Mouse (Mus musculus) bone marrow, adult 2 months (tissue): Measurements from ENCODE around the gene Cnot1. TPM values are rescaled to one million over a fixed set of nuclear protein-coding genes. Genes with fewer than 3 reads are reported as not detected.
A peak's percentile ranks its signal among the peaks of the same experiment; 100 is the strongest.
"Not testable (repeated sequence)": the region's sequence is repeated elsewhere in the genome, so short reads cannot be mapped to it uniquely, and the experiment has no call there.

Source experiments
- H3K27ac ChIP-seq: fragments of 200-500 bp; 2 replicates; pipeline ENCODE4 v1.5.1; 2012; ENCODE audit warnings: low read depth, mild to moderate bottlenecking, control low read depth, inconsistent platforms, low read length; ENCODE audit not compliant: control insufficient read depth, poor library complexity, insufficient read depth
- H3K4me1 ChIP-seq: fragments of 200-500 bp; 2 replicates; pipeline ENCODE4 v1.6.1; 2011; ENCODE audit warnings: low read length; ENCODE audit not compliant: control insufficient read depth, insufficient read depth
- H3K4me3 ChIP-seq: fragments of 200-500 bp; replicated peaks from 2 replicates; pipeline ENCODE3; 2011; ENCODE audit warnings: mild to moderate bottlenecking, low read depth, low read length, control low read depth; ENCODE audit not compliant: control insufficient read depth
- CTCF ChIP-seq: fragments of 200-500 bp; IDR thresholded peaks from 2 replicates; pipeline ENCODE4 v1.5.1; 2011; ENCODE audit warnings: low read length, control low read depth; ENCODE audit not compliant: control insufficient read depth, insufficient read depth
- POLR2A ChIP-seq: fragments of 200-500 bp; IDR thresholded peaks from 2 replicates; pipeline ENCODE4 v1.6.1; 2011; ENCODE audit warnings: low read depth, mild to moderate bottlenecking, control low read depth, low read length, borderline replicate concordance; ENCODE audit not compliant: control insufficient read depth
- WGBS: fragments of 180-500 bp; shearing (Covaris S2); methylation state at CpG from one replicate; pipeline ENCODE4 v1.1.7; 2018; 5-methylcytosine and 5-hydroxymethylcytosine counted together
- polyA plus RNA-seq: library from polyadenylated mRNA; stranded (reverse); fragments of >200 nt; gene quantifications from 2 replicates; pipeline ENCODE4 v1.2.4, GENCODE M21; 2011; ENCODE audit warnings: low replicate concordance; ENCODE audit not compliant: missing spikeins, insufficient read depth, insufficient read length

The Cnot1 gene
- polyA plus RNA-seq, 1 experiment = 56.3 TPM

DNA sequence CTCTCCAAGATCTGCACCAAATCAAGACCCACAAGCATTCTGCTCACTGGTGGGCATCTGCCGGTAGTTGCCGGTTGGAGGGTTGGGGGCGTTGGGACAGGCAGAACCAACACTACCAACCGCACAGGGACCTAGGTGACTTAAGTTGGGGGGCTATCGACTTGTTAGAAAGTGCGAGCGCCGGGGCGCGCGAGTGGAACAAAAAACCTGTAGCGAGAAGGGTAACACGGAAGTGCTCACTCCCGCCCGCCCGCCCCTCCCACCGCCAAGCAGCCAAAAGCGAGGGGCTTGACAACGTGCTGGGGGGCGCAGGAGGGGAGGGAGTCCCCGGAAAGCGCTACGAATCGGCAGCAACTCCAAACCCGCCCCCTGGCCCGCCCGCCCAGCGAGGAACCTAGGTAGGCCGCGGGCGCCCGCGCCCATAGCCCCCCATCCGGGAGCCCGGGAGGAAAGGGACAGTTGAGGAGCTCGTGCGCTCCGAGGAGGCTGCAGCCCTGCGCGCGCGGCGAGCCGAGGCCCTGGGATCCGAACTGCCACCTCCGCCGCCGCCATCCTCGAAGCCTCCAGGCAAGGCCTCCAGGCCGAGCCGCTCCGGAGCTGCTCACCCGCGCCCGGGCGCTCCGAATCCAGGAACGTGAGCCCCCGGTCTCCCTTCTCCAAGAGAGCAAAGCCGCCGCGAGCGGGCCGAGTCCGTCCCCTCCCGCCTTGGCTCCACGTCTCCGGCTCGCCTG is 638 bp downstream of the Cnot1 start:
- under 1% methylated on average over 68 of the region's 69 CpGs for WGBS
- Histone ChIP-seq H3K4me1 (peaks cover 1% of the 10 kb centered on the region; the same call in 1 of the 2 replicates), H3K4me3 (peak overlapping the region; percentile 97), H3K27ac (peak overlapping the region; percentile 90)
- TF ChIP-seq CTCF (no peak), POLR2A (no peak)

DNA sequence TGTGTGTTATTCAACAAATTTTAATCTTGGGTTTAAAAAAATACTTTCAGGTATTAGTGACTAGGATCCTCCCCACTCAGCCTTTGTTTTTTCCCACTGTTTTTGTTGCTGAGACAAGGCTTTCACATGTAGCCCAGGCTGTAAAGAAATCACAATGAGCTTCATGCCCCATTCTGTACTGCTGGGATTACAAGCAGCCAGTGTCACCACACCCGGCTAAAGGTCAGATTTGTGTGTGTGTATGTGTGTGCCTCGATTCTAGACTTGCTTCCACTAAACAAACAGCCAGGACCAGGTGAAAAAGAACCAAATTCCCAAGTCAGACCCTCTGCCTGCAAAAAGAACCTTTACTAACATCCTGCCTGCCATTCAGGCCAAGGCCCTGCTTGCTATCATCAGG is 1.8 kb downstream of the Cnot1 start:
- peaks cover 1% of the 10 kb centered on the region; the same call in 1 of the 2 replicates for H3K4me1 ChIP-seq
- TF ChIP-seq CTCF = no peak
- no peak for TF ChIP-seq POLR2A
- H3K4me3 ChIP-seq = peak overlapping the region; percentile 19
- H3K27ac ChIP-seq = no peak overlapping the region
- WGBS = 56% methylated on average over 2 of the region's 2 CpGs

DNA sequence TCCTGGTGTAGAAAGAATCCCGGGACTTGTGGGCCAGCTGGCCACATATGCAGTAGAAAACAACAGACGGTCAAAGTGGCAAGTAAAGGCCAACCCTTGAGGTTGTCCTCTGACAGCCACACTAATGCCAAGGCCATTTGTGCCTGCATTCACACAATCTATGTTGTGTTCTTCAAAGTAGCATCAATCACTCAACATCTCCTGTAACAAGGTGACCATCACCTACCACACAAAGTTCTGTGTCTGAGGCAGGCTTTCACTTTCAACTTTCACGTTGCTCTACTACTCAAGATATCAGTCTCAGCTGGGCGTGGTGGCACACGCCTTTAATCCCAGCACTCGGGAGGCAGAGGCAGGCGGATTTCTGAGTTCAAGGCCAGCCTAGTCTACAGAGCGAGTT is 5.0 kb downstream of the Cnot1 start:
- peaks cover 1% of the 10 kb centered on the region; the same call in 1 of the 2 replicates for H3K4me1 ChIP-seq
- 75% methylated on average over 8 of the region's 8 CpGs for WGBS
- TF ChIP-seq POLR2A (no peak), CTCF (no peak)

DNA sequence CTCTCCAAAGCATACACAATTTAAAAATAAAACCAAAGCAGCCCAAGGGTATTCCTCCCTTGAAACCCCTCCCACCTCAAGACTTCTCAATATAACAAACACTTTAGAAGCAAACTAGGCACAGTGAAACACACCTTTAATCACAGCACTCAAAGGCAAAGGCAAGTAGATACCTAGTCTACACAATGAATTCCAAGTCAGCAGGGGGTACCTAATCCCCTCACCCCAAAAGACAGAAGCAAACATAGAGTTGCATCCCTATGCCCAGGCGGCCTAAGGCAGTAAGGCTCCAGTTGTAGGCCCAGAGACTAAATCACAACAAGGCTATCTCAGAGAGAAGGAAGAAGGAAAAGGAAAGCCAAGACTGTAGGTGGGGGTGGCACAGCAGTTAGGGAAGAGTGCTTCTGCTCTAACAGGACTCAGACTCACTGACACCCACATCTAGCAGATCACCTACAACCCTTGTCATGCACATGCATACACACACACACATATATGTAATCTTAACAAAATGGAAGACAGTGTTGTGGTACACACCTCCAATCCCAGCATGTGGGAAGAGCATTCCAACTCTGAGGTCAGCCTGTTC is 5.7 kb downstream of the Cnot1 start:
- Histone ChIP-seq H3K27ac (no peak overlapping the region), H3K4me3 (no peak overlapping the region), H3K4me1 (peaks cover 1% of the 10 kb centered on the region; the same call in 1 of the 2 replicates)
- 95% methylated on average over 1 of the region's 1 CpGs for WGBS
- no peak for TF ChIP-seq POLR2A
- no peak for TF ChIP-seq CTCF

More for the DNA sequence above, 5.0 kb downstream of the Cnot1 start:
- H3K4me3 ChIP-seq = no peak overlapping the region
- no peak overlapping the region for H3K27ac ChIP-seq

DNA sequence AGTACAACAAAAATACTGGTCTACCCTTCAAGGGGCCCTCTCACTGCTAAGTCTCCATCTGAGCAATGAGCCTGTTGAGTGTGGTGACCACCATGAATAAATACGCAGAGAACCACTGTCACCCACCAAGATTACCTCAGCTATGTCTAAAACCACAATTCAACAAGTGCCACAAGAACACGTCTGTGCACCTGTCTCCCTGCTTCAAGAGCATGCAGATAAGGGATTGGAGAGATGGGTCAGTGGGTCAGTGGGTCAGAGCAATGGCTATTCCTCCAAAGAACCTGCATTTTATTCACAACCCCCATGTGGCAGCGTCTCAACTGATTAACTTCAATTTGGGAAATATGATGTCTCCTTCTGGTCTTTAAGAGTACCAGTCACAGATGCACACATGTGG is 6.9 kb downstream of the Cnot1 start:
- peaks cover 1% of the 10 kb centered on the region; the same call in 1 of the 2 replicates for H3K4me1 ChIP-seq
- 64% methylated on average over 3 of the region's 3 CpGs for WGBS
- H3K4me3 ChIP-seq = no peak overlapping the region
- TF ChIP-seq CTCF (no peak), POLR2A (no peak)
- H3K27ac ChIP-seq = no peak overlapping the region

DNA sequence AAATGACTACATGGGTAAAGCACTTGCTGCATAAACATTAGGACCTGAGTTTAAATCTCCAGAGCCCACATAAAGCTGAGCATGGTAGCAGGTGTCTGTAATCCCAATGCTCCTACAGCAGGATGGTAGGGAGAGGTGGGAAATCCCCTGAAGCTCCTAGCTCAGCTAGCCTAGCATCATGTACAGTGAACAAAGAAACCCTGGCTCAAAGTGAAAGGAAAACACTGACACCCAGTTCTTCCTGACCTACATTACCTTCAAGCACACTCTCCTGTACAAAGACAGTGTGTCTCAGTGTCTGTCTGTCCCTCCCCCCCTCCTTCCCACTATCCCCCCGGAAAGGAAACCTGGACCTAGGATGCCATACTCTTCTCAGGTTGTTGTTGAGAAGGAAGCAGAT is 7.4 kb downstream of the Cnot1 start:
- 53% methylated on average over 1 of the region's 1 CpGs for WGBS
- TF ChIP-seq POLR2A (no peak), CTCF (no peak)
- H3K27ac ChIP-seq = no peak overlapping the region
- peaks cover 1% of the 10 kb centered on the region; the same call in 1 of the 2 replicates for H3K4me1 ChIP-seq
- H3K4me3 ChIP-seq = no peak overlapping the region

DNA sequence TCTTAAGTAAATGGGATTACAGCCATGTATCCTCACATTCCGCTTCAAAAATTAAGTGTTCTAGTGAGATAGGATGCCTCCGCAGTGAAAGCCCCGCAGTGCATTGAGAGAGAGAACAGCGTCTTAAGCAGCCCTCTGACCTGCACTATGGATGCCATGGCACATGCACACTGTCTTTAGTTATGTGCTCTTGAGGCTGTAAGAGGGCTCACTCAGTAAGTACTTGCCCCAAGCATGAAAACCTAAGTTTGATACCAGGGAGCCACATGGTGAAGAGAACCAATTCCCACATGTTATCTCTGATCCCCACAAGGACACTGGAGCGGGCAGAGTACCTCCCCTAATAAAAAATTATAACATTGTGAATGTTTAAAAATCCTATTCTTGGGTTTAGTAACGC is 8.1 kb downstream of the Cnot1 start:
- no peak overlapping the region for H3K27ac ChIP-seq
- H3K4me3 ChIP-seq = no peak overlapping the region
- 93% methylated on average over 6 of the region's 6 CpGs for WGBS
- TF ChIP-seq POLR2A (no peak), CTCF (no peak)
- peaks cover 1% of the 10 kb centered on the region; the same call in 1 of the 2 replicates for H3K4me1 ChIP-seq

DNA sequence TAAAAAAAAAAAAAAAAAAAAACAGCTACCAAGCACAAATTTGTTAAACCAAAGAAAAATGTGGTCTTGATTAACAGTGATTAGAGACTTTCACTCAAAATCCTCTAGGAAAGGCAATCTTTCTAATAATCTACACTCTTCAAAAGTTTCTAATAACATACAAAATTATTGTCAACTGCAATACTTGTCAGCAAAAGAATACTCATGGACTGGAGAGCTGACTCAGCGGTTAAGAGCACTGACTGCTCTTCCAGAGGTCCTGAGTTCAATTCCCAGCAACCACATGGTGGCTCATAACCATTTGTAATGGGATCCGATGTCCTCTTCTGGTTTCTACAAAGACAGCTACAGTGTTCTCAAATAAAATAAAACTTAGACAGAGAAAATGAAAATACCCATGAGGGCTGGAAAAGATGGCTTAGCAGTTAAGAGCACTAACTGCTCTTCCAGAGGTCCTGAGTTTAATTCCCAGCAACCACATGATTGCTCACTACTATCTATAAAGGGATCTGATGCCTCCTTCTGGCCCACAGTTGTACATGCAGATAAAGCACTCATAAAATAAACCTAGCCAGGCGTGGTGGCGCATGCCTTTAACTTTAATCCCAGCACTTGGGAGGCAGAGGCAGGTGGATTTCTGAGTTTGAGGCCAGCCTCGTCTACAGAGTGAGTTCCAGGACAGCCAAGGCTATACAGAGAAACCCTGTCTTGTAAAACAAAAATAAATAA is 11.8 kb downstream of the Cnot1 start:
- H3K4me1 ChIP-seq, H3K4me3 ChIP-seq, H3K27ac ChIP-seq: not testable (repeated sequence)
- 84% methylated on average over 5 of the region's 5 CpGs for WGBS
